Mouse (Mus musculus) splenic B cell, adult 2 months (primary cell): Measurements from ENCODE around the gene Mapk9.
A peak's percentile ranks its signal among the peaks of the same experiment; 100 is the strongest.

Source experiments
- DNase-seq: peaks from one replicate; pipeline ENCODE4 v3.0.0-alpha.2; 2011; ENCODE audit warnings: low read depth, low spot score
- H3K27me3 ChIP-seq: 2 replicates; pipeline ENCODE4 v1.6.1; 2012; ENCODE audit warnings: mild to moderate bottlenecking, low read length, moderate library complexity, mixed read lengths; ENCODE audit not compliant: control insufficient read depth, poor library complexity, insufficient read depth, severe bottlenecking
- H3K36me3 ChIP-seq: 2 replicates; pipeline ENCODE4 v1.6.1; 2012; ENCODE audit warnings: mild to moderate bottlenecking, low read length, moderate library complexity, mixed read lengths; ENCODE audit not compliant: control insufficient read depth, poor library complexity, insufficient read depth, severe bottlenecking

Gene Mapk9

DNA sequence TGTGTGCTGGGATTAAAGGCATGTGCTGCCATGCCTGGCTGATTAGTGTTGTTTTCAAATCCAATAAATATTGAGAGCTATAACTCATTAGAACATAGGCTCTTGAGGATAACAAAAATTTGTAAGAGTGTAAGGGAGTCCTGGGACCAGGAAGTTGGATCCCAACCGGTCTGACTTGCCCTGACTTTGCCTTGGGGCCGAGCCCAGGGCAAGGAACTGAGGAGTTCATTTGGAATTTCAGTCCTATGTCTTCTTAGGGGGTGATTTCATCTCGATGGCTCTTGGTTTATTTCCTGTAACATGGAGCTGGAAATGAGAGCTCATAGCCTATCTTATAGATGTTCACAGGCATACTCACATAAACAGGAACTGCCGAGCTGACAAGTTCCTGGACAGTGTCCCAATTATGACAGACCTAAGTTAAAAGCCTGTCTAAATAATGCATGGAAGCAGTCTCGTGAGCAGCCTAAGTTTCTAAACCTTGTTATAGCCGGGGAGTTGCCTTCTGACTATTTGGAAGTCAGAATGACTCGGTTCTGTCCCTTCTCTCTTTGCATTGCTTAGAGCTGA is 17.3 kb upstream of the Mapk9 start:
- Histone ChIP-seq H3K27me3 (no peaks in the 10 kb centered on the region), H3K36me3 (no peaks in the 10 kb centered on the region)

DNA sequence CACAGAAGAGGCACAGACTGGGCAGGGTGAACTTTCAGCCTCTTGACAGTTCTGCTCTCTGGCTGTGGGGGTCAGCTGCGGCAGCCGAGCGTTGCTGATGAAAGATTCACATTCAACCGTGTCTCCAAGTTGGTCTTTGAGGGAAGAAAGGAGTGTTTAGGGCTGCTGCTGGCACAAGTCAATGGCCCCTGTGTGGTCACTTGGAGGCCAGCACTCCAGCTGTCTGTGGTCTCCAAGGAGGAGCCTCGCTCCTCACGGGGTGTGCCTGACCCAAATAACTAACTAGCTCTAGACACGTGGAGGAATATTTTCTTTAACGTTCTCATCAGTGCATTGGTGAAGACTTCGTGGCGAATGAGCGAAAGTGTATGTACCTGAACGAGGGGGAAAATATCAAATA is 14.6 kb upstream of the Mapk9 start:
- DNase-seq = no peak
- Histone ChIP-seq H3K36me3 (no peaks in the 10 kb centered on the region), H3K27me3 (no peaks in the 10 kb centered on the region)

More for the DNA sequence above, 17.3 kb upstream of the Mapk9 start:
- no peak for DNase-seq

DNA sequence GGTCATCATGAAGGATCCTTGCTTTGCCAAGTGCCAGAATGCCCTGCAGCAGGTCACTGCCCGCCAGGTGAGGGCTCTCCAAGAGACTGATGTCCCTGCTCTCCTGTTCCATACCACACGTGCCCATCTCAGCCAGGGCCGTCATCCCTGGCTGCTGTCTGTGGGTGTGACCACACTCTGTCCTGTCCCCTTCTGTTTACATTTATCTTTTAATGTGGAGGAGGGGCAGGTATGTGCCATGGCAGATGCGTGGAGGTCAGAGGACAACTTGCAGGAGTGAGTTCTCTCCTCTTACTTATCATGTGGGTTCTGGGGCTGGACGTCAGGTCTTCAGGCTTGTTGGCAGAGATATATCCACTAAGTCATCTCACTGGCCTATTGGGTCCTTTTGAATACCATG is 13.6 kb upstream of the Mapk9 start:
- Histone ChIP-seq H3K36me3 (no peaks in the 10 kb centered on the region), H3K27me3 (no peaks in the 10 kb centered on the region)
- no peak for DNase-seq

DNA sequence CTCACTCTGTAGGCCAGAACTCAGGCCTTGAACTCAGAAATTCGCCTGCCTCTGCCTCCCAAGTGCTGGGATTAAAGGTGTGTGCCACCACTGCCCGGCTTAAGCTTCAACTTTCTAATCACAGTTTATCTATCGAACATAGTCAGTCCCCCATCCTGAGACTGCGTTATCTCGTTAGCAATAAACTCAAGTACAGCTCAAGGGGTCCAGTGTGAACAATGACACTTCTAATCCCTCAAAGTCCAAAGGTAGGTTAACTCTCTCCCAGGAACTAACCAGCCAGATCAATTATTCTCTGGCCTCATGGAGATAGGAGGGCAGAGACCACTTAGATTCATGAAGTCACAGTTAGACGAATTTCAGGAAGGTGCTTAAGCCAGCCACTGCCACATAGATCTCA is 12.3 kb upstream of the Mapk9 start:
- Histone ChIP-seq H3K27me3 (no peaks in the 10 kb centered on the region), H3K36me3 (no peaks in the 10 kb centered on the region)

DNA sequence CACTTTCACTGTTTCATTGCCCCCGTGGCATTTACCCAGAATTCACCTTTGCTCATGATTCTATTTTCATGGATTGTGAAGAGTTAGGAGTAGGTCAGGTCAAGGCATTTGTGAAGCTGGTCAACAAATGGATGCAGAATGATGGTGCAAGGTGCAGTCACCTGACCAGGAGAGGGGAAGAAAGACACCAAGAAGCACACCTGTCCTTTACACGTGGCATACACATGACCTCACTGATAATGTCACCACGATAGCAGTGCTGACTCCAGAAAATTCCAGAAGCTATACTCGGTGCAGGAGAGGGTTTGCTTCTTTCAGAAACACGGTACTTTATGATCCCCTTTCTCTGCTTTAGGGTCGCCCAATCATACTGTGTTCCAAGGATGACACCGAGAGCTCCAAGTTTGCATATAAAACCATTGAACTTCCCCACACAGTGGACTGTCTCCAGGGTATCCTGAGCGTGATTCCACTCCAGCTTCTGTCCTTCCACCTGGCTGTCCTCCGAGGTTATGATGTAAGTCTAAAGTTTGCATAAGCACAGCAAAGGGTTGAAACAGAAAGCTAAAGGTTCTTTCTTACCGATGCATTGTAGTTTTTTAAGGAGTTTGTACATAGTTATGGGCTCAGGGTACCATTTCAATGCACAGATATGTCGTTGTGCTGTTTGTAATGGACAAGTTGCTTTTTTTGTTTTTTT is 11.1 kb upstream of the Mapk9 start:
- H3K27me3 ChIP-seq = no peaks in the 10 kb centered on the region
- no peaks in the 10 kb centered on the region for H3K36me3 ChIP-seq
- DNase-seq = no peak

More for the DNA sequence above, 12.3 kb upstream of the Mapk9 start:
- DNase-seq = no peak

DNA sequence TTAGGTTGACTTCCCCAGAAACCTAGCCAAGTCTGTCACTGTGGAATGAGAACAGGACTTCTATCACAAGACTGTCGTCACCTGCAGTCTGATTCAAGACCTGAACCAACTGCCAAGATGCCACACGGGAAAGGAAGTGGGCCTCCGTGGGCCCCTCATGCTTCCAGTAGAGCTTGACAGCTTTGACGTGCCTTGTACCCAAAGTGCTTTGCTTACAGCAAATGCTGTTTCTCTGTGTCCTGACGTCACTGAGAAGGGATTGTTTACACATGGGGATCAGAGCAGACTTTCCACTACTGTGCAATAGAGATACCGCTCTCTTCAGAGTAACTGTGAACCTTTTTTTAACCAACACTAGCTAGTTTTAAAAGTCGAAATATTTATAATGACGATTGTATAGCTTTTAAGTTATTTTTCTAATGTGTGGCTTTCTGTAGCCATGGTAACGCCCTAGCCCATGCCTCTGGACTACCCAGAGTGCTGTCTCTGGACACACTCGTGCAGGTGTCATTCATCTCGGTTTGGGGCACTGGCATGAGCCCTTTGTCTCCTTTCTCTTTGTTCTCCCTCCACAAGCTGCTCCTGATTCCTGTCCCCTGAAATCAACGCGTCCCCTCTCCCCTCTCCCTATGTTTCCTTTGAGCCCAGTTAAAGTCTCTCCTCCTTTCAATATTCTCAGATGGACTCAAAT is 8.7 kb upstream of the Mapk9 start:
- peak; percentile 49 for DNase-seq
- H3K27me3 ChIP-seq = no peaks in the 10 kb centered on the region

DNA sequence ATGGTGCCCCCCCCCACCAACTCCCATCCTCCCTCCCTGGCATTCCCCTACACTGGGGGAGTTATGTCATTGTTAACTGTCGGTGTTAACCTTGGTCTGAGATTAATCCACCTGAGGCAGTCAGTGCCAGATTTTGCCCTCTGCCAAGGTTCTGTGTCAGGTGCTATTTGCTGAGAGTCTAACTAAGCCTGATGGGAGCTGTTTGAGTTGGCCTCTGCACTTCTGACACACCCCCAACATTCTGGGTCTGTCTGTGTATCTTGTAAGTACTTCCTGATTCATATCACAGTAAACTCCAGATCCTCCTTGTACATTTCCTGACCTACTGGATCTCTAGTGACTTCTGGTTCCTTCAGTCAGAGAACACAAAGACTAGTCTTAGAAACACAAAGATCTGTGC is 5.9 kb upstream of the Mapk9 start:
- Histone ChIP-seq H3K27me3 (no peaks in the 10 kb centered on the region), H3K36me3 (no peaks in the 10 kb centered on the region)
- no peak for DNase-seq

More for the DNA sequence above, 8.7 kb upstream of the Mapk9 start:
- H3K36me3 ChIP-seq = no peaks in the 10 kb centered on the region

DNA sequence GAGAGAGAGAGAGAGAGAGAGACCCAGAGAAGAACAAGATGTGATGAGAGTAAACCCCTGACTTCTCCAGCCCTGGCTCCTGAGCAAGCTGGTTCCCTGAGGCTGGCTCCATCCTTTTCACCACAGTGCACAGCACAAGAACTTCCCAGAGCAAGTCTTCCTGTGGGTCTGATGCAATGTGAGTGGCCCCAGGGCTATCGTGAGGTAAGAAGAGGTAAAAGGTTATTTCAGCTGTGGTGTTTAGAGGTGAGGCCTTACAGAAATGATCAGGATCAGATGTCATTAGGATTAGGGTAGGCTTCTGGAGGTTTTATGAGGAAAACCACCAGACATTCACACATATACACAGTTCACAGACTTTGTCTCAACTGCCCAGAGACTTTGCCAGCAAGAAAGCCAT is 4.7 kb upstream of the Mapk9 start:
- no peak for DNase-seq
- Histone ChIP-seq H3K27me3 (no peaks in the 10 kb centered on the region), H3K36me3 (no peaks in the 10 kb centered on the region)

DNA sequence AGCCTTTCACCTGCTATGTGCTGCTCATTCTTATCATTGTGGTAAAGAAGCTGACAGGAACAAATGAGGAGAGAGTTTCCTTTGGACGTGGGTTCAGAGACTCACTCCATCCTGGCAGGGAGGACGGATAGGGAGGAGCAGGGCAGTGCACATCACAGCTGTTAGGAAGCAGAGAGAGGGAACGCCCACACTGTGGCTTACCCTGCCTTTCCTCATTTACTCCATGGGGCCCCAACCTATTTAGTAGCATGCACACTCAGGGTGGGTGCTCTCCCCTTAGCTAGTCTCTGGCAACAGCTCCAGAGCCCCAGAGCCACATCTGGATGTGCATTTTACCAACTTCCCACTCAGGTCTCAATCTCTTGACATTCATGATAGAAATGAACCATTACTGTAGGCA is 3.8 kb upstream of the Mapk9 start:
- H3K36me3 ChIP-seq = no peaks in the 10 kb centered on the region
- H3K27me3 ChIP-seq = no peaks in the 10 kb centered on the region
- DNase-seq = no peak

DNA sequence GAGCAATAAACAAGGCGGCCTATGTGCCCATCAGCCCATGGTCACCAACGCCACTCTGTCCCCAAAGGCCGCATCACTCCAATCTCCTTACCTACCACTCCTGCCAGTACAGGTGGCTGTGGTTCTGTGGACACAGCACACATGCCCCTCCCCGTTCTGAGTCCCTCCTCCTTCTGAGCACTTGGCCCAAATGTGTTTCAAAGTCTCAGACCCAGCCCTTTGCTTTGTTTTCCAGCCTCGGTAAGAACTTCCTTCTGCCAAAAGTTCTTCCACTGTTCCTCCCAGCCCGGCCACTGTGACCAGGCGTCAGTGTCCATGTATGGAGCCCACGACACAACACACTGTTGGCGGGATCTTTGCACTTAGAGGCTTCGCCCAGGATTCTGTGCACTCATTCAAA is 2.2 kb upstream of the Mapk9 start:
- Histone ChIP-seq H3K36me3 (no peaks in the 10 kb centered on the region), H3K27me3 (no peaks in the 10 kb centered on the region)
- DNase-seq = no peak

DNA sequence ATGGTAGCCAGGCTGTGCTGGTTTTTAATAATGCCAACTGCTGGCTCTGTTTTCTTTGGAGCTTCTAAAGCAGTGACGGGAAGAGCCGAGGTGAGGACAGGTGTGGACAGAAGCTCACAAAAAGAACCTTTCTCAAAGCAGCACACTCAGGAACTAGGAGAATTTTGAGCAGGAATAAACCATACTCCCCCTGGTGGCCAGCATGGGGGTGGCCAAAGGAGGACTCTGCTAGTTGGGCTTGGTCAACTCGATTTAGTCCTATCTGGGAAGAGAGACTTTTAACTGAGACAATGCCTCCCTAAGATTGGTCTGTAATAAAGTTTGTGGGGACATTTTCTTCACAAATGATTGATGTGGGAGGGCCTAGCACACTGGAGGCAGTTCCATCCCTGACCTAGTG is 1.6 kb upstream of the Mapk9 start:
- Histone ChIP-seq H3K36me3 (no peaks in the 10 kb centered on the region), H3K27me3 (no peaks in the 10 kb centered on the region)
- peak; percentile 71 for DNase-seq

DNA sequence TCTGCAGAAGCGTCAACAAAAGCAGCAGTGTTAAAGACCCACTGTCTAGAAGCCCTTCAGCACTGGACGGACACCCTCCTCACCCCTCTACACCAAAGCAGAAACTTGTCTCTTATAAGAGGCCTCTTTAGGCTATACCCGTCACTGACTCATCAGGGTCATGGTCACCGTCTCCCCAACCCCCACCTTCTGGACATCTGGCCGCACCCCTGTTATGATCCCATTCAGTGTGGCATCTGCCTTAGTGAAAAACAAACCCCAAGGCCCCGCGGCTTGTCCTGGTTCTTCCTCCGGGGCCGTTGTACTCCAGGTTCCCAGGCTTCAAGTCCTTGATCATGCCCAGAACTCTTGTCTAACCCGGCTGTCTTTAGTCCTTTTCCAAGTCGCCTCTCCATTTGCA is 593 bp upstream of the Mapk9 start:
- no peak for DNase-seq
- H3K27me3 ChIP-seq = no peaks in the 10 kb centered on the region

DNA sequence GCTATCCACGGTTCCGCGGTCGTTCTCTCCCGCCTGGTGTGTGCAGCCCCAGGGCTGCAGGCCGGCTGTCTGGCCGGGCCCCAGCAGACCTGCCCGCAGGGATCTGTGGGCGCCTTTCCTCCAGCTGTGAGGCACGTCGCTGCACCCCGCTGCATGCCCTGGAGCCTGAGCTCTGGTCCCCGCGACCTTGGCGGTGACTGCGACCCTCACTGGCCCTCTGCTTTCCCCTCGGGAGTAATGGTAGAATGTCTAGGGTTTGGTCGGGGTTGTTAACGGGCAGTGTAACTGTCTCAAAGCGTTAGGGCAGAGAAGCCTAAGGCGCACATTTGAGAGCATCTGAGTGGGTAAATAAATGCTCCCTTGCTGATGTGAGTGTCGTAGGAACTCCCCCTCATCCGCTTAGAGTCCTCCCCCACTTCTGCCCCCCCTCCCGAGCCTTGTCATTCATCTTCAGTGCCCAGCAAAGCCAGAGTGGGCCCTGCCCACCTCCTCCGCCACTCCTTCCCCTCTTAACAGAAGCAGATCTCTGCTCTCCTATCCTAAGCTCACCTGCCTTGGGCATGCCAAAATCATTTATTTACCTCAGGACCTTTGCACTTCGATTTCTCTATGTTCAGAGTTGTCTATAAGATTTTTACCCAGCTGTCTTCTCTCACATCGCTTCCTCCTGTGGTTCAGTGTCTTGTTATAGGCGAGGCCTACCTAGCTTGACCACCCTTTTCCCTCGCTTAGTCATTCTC is 690 bp downstream of the Mapk9 start:
- H3K36me3 ChIP-seq = no peaks in the 10 kb centered on the region
- H3K27me3 ChIP-seq = no peaks in the 10 kb centered on the region
- peak; percentile 37 for DNase-seq

More for the DNA sequence above, 593 bp upstream of the Mapk9 start:
- H3K36me3 ChIP-seq = no peaks in the 10 kb centered on the region

DNA sequence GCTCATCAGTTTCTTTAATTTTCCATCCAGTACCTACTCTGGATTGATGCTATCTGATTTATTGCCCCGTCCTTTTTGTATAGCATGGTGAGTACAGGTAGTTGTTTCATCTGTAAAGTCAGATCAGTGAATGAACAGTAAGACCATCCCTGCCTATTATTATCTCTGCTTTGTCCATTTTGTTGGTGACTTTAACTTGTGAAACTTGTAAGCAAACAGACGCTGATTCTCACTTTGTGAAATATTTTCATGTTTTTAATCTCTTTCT is 1.2 kb downstream of the Mapk9 start:
- Histone ChIP-seq H3K27me3 (no peaks in the 10 kb centered on the region), H3K36me3 (0 out of 2 replicates have a peak, but pooled peaks cover 2% of the 10 kb centered on the region)
- no peak for DNase-seq
